Mouse (Mus musculus) ovary, postnatal 14 days (tissue): ENCODE data around the gene Prkab2.
A peak's percentile ranks its signal among the peaks of the same experiment; 100 is the strongest.

ENCODE experiments used
- DNase-seq: peaks from one replicate; pipeline ENCODE4 v3.0.0; 2022; ENCODE audit warnings: low spot score

The Prkab2 gene

DNA sequence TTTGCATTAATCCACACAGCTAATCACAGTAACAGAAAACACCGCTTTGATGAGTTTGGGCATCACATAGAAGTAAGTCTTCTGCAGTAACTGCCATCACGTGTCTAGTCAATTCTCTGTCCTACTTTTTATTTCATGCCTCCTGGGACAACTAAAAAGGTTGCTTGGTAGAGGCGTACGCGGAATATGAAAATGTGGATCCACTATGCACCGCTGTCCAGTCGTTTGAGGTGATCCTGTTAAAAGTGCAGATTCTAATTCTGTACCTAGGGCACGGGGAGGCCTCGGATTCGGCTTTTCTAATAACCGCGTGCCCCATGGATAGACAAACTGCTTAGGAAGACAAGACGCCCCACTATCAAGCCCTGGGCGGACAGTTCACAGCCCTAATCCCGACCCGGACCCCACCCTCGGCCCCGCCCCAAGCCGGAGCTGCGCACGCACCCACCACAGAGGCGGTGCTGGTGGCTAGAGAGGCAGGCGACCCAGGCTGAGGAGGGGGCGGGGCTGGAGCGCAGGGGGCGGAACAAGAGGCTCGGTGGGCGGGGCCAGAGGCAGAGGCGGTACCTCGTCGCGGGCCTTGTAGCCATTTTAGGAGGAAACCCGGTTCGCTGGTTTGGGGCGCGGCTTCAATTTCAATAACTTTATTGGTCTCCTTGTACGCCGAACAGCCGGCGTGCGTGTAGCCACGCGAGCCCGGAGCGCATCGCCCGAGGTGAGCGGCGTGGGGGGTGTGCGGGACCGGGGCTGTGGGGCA lies at the start of gene Prkab2:
Prkab2 (plus strand) TSS at position 539 of the 757 bp plus-strand sequence.
- peak; percentile 98 for DNase-seq

DNA sequence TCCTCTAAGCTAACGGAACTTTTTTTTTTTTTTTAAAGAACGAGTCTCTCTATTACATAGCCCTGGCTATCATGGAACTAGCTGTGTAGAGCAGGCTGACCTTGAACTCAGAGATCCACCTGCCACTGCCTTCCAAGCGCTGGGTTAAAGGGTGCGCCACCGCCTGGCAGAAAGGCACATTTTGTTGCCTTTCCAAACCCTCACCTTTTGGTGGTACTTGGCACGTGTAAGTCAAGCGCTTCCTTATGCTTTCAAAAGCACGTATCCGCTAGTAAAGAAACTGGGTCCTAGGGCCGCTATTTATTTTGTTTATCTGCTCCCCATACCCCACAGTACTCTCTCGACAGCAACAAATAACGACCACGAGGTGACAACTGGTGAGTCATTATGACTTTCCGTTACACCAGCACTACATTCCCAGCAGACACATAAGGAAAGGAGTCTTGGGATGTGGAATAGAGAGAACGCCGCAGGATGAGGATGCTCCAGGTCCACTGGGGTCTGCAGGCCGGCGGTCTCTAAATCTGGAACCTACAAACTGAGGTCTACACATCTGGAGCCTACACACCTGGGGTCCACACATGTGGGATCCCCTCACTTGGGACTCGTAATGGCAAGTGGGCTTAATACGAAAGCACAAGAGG lies 48.7 kb upstream of the Prkab2 start:
- no peak for DNase-seq

DNA sequence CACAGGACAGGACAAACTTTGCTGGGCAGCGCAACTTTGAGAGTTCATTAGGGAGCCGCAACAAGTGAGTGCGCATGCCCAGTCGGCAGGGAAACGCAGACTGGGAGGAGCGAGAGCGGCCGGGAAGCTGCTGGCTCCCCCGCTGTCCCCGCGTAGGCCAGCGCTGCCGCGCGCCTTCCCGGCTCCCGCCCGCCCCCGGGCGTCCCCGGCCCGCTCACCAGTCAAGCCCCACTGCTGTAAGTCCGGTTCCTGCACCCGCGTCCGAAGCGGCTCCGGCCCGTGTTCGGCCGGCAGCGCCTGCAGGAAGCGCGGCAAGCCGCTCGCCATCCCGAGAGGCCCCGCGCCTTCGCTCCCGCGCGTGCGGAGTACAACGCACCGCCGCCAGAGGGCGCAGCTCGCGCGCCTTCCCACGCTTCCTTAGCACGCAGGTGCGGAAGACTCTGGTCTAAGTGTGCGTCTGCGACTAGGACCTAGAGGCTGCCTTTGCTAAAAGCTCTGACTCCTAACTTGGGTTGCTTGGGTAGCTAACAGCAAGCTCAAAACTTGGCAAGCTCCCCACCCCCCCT lies 48.1 kb upstream of the Prkab2 start, which contains the start of gene Chd1l:
Chd1l (minus strand) TSS at position 359 of the 566 bp plus-strand sequence.
- DNase-seq, result peak; percentile 91

DNA sequence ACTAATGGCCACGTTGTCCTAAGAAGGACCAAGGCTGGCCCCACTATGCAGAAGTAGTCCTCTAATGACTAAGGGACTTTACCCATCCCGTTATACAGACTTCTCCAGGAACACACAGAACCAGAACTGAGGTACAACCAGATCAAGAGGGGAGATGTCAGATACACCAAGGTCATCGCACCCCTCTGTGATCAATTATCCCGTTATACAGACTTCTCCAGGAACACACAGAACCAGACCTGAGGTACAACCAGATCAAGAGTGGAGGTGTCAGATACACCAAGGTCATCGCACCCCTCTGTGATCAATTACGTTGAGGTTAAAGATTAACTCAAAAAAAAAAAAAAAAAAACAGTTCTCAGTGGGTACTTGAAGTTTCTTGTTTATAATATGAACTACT lies 47.0 kb upstream of the Prkab2 start:
- DNase-seq, result no peak

DNA sequence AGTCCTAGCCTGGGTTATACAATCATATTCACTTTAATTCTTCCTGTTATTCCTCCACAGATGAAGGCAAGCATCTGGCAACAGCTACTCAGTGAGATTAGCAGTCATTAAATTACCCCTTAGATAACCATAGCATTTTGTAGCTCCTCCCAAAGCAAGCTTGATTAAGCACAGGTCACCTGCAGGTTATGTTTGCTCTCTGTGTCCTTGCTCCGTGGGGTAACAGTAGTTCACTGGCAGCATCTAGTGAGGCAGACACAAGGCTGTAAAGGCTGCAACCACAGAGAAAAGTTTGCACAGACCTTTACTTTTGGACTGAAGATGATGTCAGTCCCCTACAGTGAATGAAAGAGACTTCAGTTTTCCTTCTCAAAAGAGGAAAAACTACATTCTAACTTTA lies 42.8 kb upstream of the Prkab2 start:
- no peak for DNase-seq

DNA sequence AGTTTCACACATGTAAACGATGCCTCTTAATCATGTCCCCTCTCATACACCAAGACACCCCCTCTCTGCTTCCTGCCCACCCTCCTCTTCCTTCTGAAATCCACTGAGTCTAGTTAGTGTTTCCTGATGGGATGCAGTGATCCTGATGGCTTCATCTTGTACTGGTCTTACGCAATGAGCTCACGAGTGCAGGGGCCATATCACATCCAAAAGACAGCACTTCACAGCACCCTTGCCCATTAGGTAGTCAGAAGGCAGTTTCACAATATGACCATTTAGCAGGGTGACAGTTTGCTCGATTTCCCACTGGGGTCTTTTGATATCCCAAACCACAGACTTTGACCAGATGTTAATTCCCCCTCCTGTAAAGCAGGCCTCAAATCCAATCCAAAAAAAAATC lies 42.1 kb upstream of the Prkab2 start:
- DNase-seq, result no peak

DNA sequence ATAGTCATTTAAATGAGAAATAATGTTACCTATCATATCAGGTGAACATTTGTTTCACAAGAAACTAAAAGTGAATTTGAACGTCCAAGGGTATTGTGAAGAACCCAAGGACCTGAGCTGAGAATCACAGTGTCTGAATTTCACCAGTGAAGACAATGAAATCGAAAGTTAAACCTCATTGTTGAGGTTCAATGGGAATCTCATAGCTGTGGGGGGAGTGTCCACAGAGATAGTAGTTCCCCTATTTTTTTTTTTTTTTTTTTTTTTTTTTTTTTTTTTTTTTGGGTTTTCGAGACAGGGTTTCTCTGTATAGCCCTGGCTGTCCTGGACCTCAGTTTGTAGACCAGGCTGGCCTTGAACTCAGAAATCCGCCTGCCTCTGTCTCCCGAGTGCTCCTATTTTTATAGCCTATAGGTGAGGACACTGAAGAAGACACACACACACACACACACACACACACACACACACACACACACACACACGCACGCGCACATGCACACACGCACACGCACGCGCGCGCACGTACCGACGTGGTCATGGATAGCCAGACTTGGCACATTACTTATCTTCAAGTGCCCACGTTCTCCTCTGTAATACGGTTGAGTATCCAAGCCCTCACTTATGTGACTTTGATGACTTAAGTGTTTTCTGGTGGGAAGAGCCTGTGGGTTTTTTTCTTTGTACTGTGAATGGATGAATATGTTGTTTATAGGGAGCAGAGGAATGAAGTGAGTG lies 40.7 kb upstream of the Prkab2 start:
- DNase-seq, result no peak

DNA sequence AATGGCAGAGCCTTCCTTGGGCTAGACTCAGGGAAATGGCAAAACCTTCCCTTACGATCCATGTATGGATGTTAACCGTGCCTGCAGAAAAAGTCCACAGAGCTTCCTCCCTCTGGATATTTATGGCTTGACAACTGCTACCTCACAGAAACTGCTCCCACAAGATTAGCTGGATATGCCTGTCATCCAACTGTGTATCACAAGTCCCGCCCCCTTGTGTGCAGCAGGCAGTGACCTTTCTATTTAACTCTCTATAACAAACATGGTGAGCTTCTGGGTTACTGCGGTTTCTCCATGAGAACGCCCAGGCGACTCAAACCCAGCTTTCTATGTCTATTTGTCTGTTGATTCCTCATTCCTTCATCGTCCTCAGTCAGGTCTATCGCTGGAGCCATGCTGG lies 40.1 kb upstream of the Prkab2 start:
- DNase-seq, result no peak

DNA sequence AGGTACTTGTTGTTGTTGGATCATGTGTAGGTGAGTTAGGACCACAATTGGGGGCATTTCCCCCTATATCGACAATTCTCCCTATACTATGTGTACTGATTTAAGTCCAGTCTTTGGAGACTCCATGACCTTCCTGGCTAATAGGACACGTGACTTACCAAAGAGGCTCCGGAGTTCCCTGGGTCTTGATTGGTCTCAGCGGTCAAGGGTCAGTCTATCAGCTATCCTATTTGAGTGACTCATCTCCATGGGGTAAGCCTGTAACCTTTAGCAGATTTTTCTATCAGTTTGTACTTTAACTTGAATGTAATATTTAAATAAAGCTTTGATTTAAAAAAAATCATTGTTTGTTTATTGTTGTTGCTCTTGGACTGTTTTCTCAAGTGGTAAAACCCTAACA lies 37.3 kb upstream of the Prkab2 start:
- DNase-seq, result no peak

DNA sequence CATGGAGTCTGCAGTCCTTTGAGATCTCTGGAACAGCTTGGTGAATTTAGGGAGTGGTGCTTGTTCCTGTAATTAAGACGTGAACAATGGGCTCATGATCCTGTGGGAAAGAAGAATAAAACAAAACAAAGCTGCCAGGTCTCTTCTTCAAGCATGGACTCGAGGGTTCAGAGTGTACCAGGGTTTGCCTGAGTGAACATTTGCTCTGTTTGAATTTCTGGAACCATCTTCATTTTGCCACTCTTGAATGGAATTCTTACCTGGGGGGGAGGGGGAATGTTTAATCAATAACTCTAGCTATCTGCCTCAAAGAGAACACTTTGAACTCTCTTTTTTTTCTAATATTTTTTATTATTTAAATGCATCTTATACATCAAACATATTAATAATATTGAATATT lies 33.4 kb upstream of the Prkab2 start:
- DNase-seq, result no peak

DNA sequence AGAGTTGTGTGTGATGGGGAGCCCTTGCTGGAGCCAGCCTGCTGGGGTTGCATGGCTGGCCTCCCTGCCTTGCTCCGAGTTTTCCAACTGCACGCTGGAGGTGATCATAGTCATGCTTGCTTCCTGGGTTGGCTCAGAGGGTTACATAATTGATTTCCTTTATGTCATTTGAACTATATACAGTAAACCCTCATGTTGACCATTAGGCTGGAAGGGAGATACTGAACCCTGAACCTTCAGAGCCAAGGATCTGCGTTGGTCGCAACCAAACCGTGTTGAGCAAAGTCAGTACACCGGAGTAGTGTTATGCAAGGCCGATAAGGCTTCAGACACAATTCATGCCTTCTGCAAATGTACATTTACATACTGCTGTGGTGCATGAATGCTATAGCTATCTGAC lies 30.1 kb upstream of the Prkab2 start:
- DNase-seq, result no peak

DNA sequence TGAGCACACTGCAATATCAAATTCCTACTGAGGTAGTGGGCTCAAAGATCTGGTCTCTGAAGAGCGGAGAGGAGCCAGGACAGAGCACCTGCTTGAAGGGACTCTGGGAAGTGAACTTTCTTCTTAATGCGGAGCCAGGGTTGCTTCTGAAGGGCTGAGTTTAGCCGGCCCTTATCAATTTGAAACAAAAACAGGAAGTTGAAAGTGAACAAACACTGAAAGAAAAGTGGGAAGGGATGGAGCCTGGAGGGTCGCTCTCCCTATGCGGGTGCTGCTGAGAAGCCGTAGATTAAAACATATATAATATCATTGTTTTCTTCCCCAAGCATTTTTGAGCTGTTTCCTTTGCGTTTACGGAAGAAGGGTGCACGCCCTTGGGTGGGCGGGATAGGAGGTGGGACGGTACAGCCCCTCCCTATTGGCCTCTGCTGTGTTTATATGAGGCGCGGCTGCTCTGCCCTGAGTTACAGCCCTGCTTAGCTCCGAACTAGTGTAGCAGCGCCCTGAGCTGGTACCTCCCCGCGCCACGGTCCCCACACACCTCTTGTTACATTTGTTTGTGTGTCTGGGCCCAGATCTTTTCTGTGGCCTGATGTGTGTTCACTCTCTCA lies 29.5 kb upstream of the Prkab2 start, which contains the start of gene Fmo5:
Fmo5 (plus strand) TSS at position 414 of the 611 bp plus-strand sequence.
- DNase-seq, result peak; percentile 53

DNA sequence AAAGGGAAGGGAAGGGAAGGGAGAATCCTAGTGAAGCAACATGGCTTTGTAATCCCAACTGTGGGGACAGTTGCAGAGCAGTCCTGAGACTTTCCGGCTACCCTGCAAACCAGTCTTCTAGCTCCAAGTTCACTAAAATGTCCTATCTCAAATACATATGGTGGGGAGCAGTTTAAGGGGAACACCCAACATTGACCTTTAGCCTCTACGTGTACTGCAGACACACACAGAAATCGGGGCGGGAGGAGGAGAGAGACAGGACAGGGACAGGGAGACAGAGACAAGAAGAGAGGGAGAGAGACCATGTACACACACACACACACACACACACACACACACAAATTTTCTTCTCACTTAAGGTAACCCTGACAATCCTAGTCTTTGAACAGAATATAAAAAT lies 28.1 kb upstream of the Prkab2 start:
- DNase-seq, result no peak

DNA sequence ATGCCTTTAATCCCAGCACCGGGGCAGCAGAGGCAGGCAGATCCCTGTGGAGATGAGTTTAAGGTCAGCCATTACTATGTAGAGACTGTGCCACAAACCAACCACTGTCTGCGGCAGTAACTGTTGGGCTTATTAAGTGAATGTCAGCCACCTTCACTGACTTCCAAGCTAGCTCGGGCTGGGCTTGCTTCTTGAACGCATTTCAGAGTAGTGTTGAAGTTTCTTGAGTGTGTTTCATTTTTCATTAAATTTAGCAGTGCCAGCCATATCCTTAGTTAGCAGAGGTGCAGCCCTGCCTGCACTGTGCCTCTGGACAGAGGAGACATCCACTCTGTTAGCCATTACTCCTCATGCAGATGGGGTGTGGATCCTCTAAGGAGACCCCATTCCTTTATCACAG lies 27.2 kb upstream of the Prkab2 start:
- DNase-seq, result no peak

DNA sequence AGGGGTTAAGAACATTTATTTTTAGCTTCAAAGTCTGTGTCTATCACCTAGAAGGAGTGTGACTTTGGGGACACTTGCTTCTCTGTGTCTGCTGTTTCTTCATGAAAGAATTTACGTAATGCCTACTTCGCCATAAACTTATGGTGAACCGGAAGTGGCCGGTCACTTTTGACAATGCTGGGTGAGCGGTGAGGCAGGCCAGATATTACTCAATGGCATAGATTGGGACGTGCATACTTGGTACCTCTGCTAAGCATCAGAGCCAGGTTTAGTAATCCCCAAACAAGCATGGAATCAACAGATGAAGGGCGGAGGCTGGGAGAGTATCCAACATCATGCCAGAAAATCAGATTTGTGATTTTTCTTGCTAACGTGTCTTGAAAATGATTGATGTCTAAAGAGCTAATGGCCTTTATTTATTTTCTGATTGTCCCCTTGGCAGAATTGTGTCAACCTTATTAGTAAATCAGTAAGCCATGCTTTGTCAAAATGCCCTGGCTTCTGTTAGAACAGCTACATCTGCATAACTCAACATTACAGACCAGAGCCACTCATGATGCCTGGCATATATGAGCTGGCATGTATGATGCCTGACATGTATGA lies 26.6 kb upstream of the Prkab2 start:
- no peak for DNase-seq

DNA sequence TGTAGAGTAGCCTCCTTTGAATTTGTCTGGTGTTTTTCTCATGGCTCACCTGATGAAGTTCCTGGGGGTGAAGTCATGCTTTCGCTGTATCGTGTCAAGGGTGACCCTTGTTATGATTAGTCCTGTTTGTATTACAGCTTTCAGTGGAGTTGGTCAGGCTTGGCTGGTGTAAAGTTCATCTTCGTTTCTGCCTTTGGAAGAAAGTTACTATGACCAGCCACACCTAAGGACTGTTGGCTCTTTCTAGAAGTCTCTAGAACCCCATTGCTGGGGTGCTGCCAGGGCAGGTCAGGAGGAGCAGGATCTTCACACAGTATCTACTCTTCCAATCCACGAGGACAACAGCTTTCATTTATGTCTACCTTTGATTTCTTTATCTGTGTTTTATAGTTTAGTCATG lies 24.5 kb upstream of the Prkab2 start:
- DNase-seq, result no peak

DNA sequence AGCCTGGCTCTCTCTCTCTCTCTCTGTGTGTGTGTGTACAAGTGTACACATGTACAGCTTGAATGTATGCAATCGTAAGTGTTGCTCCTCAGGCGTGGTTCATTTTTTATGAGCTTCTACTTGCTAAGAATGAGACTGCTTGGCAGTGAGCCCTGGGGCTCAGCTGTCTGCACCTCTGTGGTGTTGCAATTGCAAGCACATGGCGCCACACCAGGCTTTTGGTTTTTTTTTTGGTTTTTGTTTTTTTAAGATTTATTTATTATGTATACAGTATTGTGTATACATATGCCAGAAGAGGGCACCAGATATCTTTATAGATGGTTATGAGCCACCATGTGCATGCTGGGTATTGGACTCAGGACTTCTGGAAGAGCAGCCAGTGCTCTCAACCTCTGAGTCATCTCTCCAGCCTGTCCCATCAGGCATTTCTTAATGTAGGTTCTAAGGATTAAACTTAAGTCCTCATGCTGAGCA lies 23.7 kb upstream of the Prkab2 start:
- no peak for DNase-seq

DNA sequence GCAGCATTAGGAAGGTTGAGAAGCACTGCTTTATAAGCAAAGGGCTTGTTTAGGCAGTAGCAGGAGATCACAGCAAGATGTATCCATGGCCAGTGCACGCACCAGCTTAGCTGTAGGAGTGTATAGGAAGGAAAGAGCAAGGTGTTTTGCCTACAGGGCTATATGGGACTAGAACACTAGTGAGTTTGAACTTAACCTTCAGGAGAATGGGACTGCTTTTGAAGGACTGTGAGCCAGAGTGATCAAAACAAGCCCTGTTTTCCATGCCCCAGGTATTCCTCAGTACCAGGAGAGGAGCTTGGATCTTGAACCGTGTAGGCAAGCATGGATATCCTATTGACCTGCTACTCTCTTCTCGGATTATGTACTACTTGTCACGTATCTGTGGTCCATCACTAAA lies 16.6 kb upstream of the Prkab2 start:
- no peak for DNase-seq

DNA sequence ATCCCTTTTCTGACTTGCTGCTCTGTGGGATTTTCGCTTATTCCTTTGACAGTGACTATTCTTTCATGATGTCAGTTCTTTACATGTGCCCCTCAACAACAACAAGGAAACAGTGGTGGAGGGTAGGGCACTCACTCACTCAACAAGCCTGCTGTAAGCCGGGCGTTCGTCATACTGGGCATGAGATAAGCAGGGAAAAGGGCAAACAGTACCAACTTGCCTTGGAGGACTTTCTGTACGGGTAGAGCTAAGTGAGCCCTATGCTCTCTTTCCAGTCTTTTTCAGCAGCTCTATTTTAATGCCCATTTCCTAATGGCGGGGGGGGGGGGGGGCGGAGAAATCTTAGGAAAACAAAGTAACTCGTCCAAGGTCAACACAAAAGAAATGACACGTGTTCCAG lies 16.0 kb upstream of the Prkab2 start:
- DNase-seq, result no peak

DNA sequence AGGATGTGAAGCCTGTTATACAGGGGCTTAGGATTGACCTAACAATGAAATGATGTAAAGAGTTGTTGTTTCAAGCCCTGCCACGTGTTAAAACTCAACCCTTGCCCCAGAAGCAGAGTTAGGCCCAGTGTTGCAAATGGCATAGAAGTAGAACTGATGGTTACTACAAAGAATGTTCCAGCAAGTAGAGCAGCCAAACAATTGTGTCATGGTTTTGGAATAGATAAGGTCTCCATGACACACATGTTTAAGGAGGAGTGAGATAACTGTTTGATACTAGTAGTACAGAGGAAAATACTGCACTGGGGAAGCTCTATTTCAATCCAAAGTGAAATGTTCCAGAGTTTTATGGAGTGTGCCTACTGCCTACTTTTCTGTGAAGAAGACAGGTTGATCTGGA lies 9.5 kb upstream of the Prkab2 start:
- DNase-seq, result no peak

DNA sequence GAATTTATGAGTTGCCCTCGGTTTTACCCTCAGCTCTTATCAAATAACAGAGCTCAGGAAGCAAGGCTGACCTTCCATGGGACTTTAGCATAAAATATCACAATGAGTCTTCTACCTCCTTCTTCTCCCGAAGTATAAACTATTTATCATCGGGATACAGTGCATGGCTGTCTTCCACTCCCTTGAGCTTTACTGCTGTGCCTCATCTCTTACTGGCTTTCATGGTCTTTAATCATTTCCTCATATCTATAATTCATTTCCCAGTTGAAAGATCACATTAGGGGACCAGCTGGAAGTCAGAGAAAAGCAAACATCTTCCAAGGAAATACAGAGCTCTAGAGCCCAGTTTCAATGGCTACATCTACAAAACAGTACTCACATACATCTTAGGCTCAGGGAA lies 9.0 kb upstream of the Prkab2 start:
- DNase-seq, result no peak

DNA sequence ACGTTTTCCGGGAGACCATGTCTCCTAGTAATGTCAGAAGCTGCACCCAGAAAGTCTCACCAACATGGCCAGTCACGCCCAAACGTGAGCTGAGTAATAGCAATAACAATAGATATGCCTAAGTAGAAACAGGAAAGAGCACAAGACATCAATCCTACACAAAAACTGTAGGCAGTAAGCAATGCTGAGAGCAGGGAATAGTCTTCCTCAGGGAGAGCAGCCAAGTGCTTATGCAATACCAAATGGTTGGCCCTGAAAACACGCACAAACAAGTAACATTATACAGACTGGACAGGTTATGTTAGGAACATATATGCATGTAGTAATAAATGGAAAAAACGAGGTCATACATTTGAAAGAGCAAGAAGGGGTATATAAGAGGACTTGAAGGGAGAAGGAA lies 8.5 kb upstream of the Prkab2 start:
- no peak for DNase-seq
